Mouse (Mus musculus): Measurements from ENCODE around the gene Cfhr2. TPM values are rescaled to one million over a fixed set of nuclear protein-coding genes. Genes with fewer than 3 reads are reported as not detected.
"Not testable (repeated sequence)": the region's sequence is repeated elsewhere in the genome, so short reads cannot be mapped to it uniquely, and the experiment has no call there.

Cfhr2 gene
- polyA plus RNA-seq (2012; ENCODE audit: insufficient read depth, insufficient read length, low replicate concordance, missing spikeins): not detected in 2 replicates

DNA sequence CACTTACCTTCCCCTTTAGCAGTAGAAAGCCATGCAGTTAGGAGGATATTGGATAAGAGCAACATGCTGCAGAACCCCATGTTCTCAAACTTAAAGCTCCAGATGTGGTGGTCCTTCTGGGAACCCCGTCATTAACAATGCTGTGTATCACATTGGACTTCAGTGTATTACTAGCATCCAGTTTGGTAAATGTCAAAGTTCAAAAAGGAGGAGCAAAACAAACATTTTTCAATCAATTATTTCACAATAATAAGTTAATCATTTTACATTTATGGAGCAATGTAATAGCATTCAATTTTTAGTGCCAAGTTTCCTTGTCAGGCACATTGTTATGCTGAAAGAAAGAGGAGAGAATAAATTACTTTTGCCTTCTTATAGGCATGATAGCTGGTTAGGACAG, at the start of gene Cfhr2:
Cfhr2 (minus strand) TSS at position 155 of the 400 bp plus-strand sequence.
- TF ChIP-seq POLR2A (IDR thresholded peaks at IDR 0.05; ENCODE audit: insufficient read depth, low read depth, low read length): no peak
- H3K4me3 ChIP-seq (ENCODE audit: insufficient read depth, low read depth, low read length): no peak within 1 kb of the TSS
- H3K27ac ChIP-seq (ENCODE audit: insufficient read depth, low read depth, low read length): no peak within 1 kb of the TSS
- WGBS: 96% methylated on average over 1 of the region's 1 CpGs
- no peaks in the 10 kb centered on the region for H3K4me1 ChIP-seq (ENCODE audit: control insufficient read depth, insufficient read depth, low read length)

DNA sequence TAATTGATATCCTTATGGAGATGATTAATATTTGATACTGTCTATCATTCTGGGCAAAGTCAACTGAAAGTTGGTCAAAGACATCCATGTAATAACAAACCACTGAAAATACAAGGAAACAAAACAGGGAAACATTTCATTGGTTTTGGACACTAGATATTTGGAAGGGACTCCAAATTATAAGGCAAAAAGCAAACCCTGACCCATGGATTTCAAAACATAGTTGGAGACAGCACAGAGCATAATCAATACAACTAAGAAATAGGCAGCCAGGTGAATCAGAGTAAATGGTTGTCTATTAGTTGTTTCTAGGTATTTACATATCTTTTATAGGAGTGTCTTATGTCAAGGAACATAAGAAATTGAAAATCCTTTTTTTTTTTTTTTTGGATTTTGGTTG, 5.2 kb upstream of the Cfhr2 start:
- H3K4me3 ChIP-seq (ENCODE audit: insufficient read depth, low read depth, low read length): no peak overlapping the region
- H3K4me1 ChIP-seq (ENCODE audit: control insufficient read depth, insufficient read depth, low read length): no peaks in the 10 kb centered on the region
- no peak for TF ChIP-seq CTCF (IDR thresholded peaks at IDR 0.05; ENCODE audit: insufficient read depth, low read depth, low read length)
- no peak for TF ChIP-seq POLR2A (IDR thresholded peaks at IDR 0.05; ENCODE audit: insufficient read depth, low read depth, low read length)
- H3K27ac ChIP-seq (ENCODE audit: insufficient read depth, low read depth, low read length): no peak overlapping the region

- TF ChIP-seq CTCF (IDR thresholded peaks at IDR 0.05; ENCODE audit: insufficient read depth, low read depth, low read length) (no peak), POLR2A (IDR thresholded peaks at IDR 0.05; ENCODE audit: insufficient read depth, low read depth, low read length) (no peak)
- Histone ChIP-seq H3K4me1 (ENCODE audit: control insufficient read depth, insufficient read depth, low read length) (no peaks in the 10 kb centered on the region), H3K4me3 (ENCODE audit: insufficient read depth, low read depth, low read length) (no peak overlapping the region), H3K27ac (ENCODE audit: insufficient read depth, low read depth, low read length) (no peak overlapping the region)
Measured at GRCm38 (mm10) chr1:139860176-139860575, 1.7 kb upstream of the Cfhr2 start.

- H3K4me1 ChIP-seq (ENCODE audit: control insufficient read depth, insufficient read depth, low read length): no peaks in the 10 kb centered on the region
- H3K4me3 ChIP-seq (ENCODE audit: insufficient read depth, low read depth, low read length): no peak overlapping the region
- H3K27ac ChIP-seq (ENCODE audit: insufficient read depth, low read depth, low read length): no peak overlapping the region
- TF ChIP-seq CTCF (IDR thresholded peaks at IDR 0.05; ENCODE audit: insufficient read depth, low read depth, low read length): no peak
- no peak for TF ChIP-seq POLR2A (IDR thresholded peaks at IDR 0.05; ENCODE audit: insufficient read depth, low read depth, low read length)
- 40% methylated on average over 7 of the region's 7 CpGs for WGBS
Measured at GRCm38 (mm10) chr1:139839699-139840098, 18.8 kb downstream of the Cfhr2 start.

DNA sequence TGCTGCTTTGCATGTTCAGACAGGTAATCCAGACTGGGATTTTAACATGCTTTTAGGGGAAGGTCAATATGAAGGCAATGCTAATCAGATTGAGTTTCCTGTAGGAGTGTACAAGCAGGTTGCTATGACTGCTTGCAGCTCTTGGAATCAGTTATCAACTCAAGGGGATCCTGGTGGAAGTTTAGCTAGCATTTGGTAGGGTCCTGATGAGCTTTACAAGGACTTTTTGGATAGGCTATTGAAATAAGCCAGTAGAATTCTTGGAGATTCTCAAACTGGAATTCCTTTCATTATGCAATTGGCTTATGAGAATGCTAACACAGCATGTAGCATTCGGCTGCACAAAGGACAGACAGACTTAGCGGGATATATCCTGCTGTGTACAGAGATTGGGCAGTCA, 19.2 kb downstream of the Cfhr2 start:
- TF ChIP-seq POLR2A (IDR thresholded peaks at IDR 0.05; ENCODE audit: insufficient read depth, low read depth, low read length) (no peak), CTCF (IDR thresholded peaks at IDR 0.05; ENCODE audit: insufficient read depth, low read depth, low read length) (no peak)
- H3K27ac ChIP-seq (ENCODE audit: insufficient read depth, low read depth, low read length): no peak overlapping the region
- no peaks in the 10 kb centered on the region for H3K4me1 ChIP-seq (ENCODE audit: control insufficient read depth, insufficient read depth, low read length)
- H3K4me3 ChIP-seq (ENCODE audit: insufficient read depth, low read depth, low read length): no peak overlapping the region
- 52% methylated on average over 2 of the region's 2 CpGs for WGBS

DNA sequence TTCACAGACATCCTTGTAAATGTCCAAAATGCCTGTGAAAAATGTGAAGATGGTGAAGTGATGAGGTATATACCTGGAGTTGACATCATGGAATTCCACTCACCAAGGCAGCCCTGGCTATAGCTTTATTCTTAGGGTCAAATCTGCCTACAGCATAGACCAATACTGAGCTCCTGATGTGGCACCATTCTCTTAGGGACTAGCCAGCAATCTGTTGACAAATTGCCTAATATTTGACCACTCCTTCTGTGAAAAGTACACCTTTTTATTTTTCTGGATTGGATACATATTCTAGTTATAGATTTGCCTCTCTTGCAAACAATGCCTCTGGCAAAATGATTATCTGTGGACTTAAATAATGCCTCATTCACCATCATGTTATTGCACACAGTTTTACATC, 49.9 kb downstream of the Cfhr2 start:
- H3K4me1 ChIP-seq (ENCODE audit: control insufficient read depth, insufficient read depth, low read length): no peaks in the 10 kb centered on the region
- TF ChIP-seq POLR2A (IDR thresholded peaks at IDR 0.05; ENCODE audit: insufficient read depth, low read depth, low read length) (no peak), CTCF (IDR thresholded peaks at IDR 0.05; ENCODE audit: insufficient read depth, low read depth, low read length) (no peak)

GRCm38 (mm10) chr1:139781143-139781542, 77.4 kb downstream of the Cfhr2 start, which contains the start of gene Gm4788:
Gene Gm4788, minus strand, starts transcription at chr1:139781243.
- H3K4me3 ChIP-seq (ENCODE audit: insufficient read depth, low read depth, low read length): no peak within 1 kb of the TSS
- H3K27ac ChIP-seq (ENCODE audit: insufficient read depth, low read depth, low read length): no peak within 1 kb of the TSS
- 93% methylated on average over 1 of the region's 1 CpGs for WGBS
- no peaks in the 10 kb centered on the region for H3K4me1 ChIP-seq (ENCODE audit: control insufficient read depth, insufficient read depth, low read length)
- TF ChIP-seq POLR2A (IDR thresholded peaks at IDR 0.05; ENCODE audit: insufficient read depth, low read depth, low read length) (no peak), CTCF (IDR thresholded peaks at IDR 0.05; ENCODE audit: insufficient read depth, low read depth, low read length) (no peak)

More for the DNA sequence above, 49.9 kb downstream of the Cfhr2 start:
- Histone ChIP-seq H3K4me3 (ENCODE audit: insufficient read depth, low read depth, low read length) (no peak overlapping the region), H3K27ac (ENCODE audit: insufficient read depth, low read depth, low read length) (no peak overlapping the region)

DNA sequence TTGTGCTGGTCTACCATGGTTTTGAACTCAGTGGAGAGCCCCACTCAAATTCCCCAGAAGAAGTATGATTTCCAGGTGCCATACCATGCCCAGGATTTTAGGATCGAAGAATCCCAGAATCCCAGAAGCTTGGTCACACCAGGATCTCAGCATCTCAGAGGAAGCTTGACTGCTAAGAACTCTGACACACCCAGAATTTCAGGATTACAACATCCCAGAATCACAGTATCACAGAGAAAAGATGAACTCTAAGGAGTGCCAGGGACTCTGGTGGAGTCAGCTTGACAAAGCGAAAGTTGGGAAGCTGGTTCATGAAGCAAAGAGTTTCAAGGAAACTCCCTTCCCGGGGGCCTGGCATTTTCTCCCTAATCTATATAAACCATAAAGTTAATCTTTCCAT, 88.6 kb downstream of the Cfhr2 start:
- WGBS: 90% methylated on average over 3 of the region's 3 CpGs

More for the DNA sequence above, 88.6 kb downstream of the Cfhr2 start:
- not testable (repeated sequence) for H3K4me3 ChIP-seq (ENCODE audit: insufficient read depth, low read depth, low read length); H3K4me1 ChIP-seq (ENCODE audit: control insufficient read depth, insufficient read depth, low read length); H3K27ac ChIP-seq (ENCODE audit: insufficient read depth, low read depth, low read length)

Other genes with a start within 250 kb of the Cfhr2 start
- not detected in 2 replicates for gene Gm4788, start 77.5 kb downstream of the Cfhr2 start, polyA plus RNA-seq (2012; ENCODE audit: insufficient read depth, insufficient read length, low replicate concordance, missing spikeins)